12 mouse cellular contexts compared by ENCODE assay signal in the genomic region with DNA sequence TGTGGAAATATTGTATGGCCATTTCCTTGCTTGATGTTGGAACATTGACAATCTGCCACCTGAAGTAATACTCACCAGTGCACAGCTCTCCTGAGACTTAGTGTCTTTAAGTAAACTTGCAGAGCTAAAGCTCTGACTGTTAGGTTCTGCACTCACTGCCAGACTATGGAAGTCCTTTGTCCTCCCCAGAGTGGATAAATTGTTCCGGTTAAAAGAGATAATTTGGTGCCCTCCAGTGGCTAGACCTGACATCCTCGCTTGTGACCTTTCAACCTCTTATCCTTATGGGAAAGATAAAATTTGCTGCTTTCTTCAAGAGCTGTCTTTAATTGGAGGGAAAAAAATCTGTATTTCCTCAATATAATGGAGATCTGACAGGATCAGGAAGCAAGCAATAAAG.
DNase-seq lines count a peak whose midpoint lies in the region; ATAC-seq lines count a peak whose summit lies in the region.
"Had no signal": no experiment of that assay in that cellular context is flagged by ENCODE, and none has a peak within 500 bp of the region (broad histone marks: within the 10 kb centered on the region; RNA-seq: fewer than 3 reads in every experiment).

No protein-coding gene starts in this region.

- no peak overlapping the region for H3K4me2 ChIP-seq in forebrain, embryonic 11.5 days (ENCODE audit: low read depth, low read length, severe bottlenecking)
- no peak overlapping the region for H3K4me2 ChIP-seq in midbrain, embryonic 13.5 days (replicated peaks)
- no peak overlapping the region for H3K4me2 ChIP-seq in midbrain, embryonic 15.5 days
- H3K4me2 ChIP-seq in kidney, embryonic 16.5 days (replicated peaks; ENCODE audit: low read depth, low read length) = no peak overlapping the region
- no peak overlapping the region for H3K4me2 ChIP-seq in stomach, embryonic 14.5 days (replicated peaks; ENCODE audit: low read depth, low read length)
- H3K4me2 ChIP-seq: heart, embryonic 15.5 days; limb, embryonic 12.5 days had no signal

- DNase-seq in forebrain, embryonic 11.5 days (ENCODE audit: low spot score) = no peak
- DNase-seq in forebrain, embryonic 10.5 days (ENCODE audit: extremely low spot score, low spot score) = no peak
- DNase-seq in spleen, postnatal 36 days (ENCODE audit: low spot score in 2 of 2) = no peak
- DNase-seq in urinary bladder, adult 18-20 months (ENCODE audit: low spot score in 2 of 2) = no peak

- WGBS in forebrain, embryonic 11.5 days = 12% methylated on average over 2 of the region's 2 CpGs
- whole genome bisulfite sequencing in forebrain, embryonic 10.5 days = 10% methylated on average over 2 of the region's 2 CpGs
- 10% methylated on average over 2 of the region's 2 CpGs for WGBS in midbrain, embryonic 13.5 days
- 14% methylated on average over 2 of the region's 2 CpGs for WGBS in midbrain, embryonic 15.5 days
- 17% methylated on average over 2 of the region's 2 CpGs for WGBS in kidney, embryonic 16.5 days
- WGBS in stomach, embryonic 14.5 days = 19% methylated on average over 2 of the region's 2 CpGs

- no peaks in the 10 kb centered on the region for H3K4me1 ChIP-seq in forebrain, embryonic 11.5 days (replicated peaks; ENCODE audit: control insufficient read depth, insufficient read depth, low read length)
- H3K4me1 ChIP-seq in forebrain, embryonic 10.5 days = peaks cover 4% of the 10 kb centered on the region
- H3K4me1 ChIP-seq in midbrain, embryonic 13.5 days (replicated peaks) = peaks cover 5% of the 10 kb centered on the region; the same call in 1 of the 2 replicates
- H3K4me1 ChIP-seq in midbrain, embryonic 15.5 days = peaks cover 5% of the 10 kb centered on the region; the same call in 1 of the 2 replicates
- no peaks in the 10 kb centered on the region for H3K4me1 ChIP-seq in kidney, embryonic 16.5 days (ENCODE audit: insufficient read depth, low read length)
- no peaks in the 10 kb centered on the region for H3K4me1 ChIP-seq in stomach, embryonic 14.5 days (ENCODE audit: control insufficient read depth, insufficient read depth, low read length)
- H3K4me1 ChIP-seq: heart, embryonic 15.5 days; limb, embryonic 12.5 days; midbrain, embryonic 12.5 days had no signal

- peak; percentile 67; the same call in 1 of the 2 replicates for ATAC-seq in forebrain, embryonic 11.5 days (replicated peaks; ENCODE audit: low FRiP score)
- ATAC-seq in midbrain, embryonic 13.5 days = peak; percentile 55; the same call in 1 of the 2 replicates
- no peak; the same call in 1 of the 2 replicates for ATAC-seq in midbrain, embryonic 15.5 days (replicated peaks)
- peak; percentile 39; the same call in 1 of the 2 replicates for ATAC-seq in kidney, embryonic 16.5 days (ENCODE audit: low FRiP score, low TSS enrichment)
- 0 out of 2 replicates have a peak, but pooled peaks have one; percentile 18 for ATAC-seq in stomach, embryonic 14.5 days (ENCODE audit: insufficient number of reproducible peaks, insufficient read depth, low FRiP score, low read depth)

- no peak overlapping the region for H3K27ac ChIP-seq in forebrain, embryonic 11.5 days (ENCODE audit: low read depth, low read length)
- no peak overlapping the region for H3K27ac ChIP-seq in forebrain, embryonic 10.5 days
- no peak overlapping the region for H3K27ac ChIP-seq in midbrain, embryonic 13.5 days
- no peak overlapping the region for H3K27ac ChIP-seq in midbrain, embryonic 15.5 days
- no peak overlapping the region for H3K27ac ChIP-seq in kidney, embryonic 16.5 days (ENCODE audit: low read length)
- no peak overlapping the region for H3K27ac ChIP-seq in stomach, embryonic 14.5 days (ENCODE audit: low read length)
- H3K27ac ChIP-seq: heart, embryonic 15.5 days; limb, embryonic 12.5 days; midbrain, embryonic 12.5 days had no signal

- H3K9ac ChIP-seq in forebrain, embryonic 11.5 days (ENCODE audit: low read length) = no peak overlapping the region
- H3K9ac ChIP-seq in midbrain, embryonic 13.5 days (replicated peaks) = no peak overlapping the region
- H3K9ac ChIP-seq in midbrain, embryonic 15.5 days = no peak overlapping the region
- no peak overlapping the region for H3K9ac ChIP-seq in kidney, embryonic 16.5 days (replicated peaks; ENCODE audit: low read length)
- H3K9ac ChIP-seq in stomach, embryonic 14.5 days (replicated peaks; ENCODE audit: low read depth, low read length) = no peak overlapping the region
- H3K9ac ChIP-seq: heart, embryonic 15.5 days; limb, embryonic 12.5 days; midbrain, embryonic 12.5 days had no signal

- H3K9me3 ChIP-seq in forebrain, embryonic 11.5 days (ENCODE audit: control insufficient read depth, low read length) = no peaks in the 10 kb centered on the region
- H3K9me3 ChIP-seq in forebrain, embryonic 10.5 days = no peaks in the 10 kb centered on the region
- H3K9me3 ChIP-seq in midbrain, embryonic 13.5 days = no peaks in the 10 kb centered on the region
- no peaks in the 10 kb centered on the region for H3K9me3 ChIP-seq in midbrain, embryonic 15.5 days
- no peaks in the 10 kb centered on the region for H3K9me3 ChIP-seq in kidney, embryonic 16.5 days (ENCODE audit: low read length)
- no peaks in the 10 kb centered on the region for H3K9me3 ChIP-seq in stomach, embryonic 14.5 days (ENCODE audit: control insufficient read depth, low read depth, low read length)
- H3K9me3 ChIP-seq: heart, embryonic 15.5 days; limb, embryonic 12.5 days; midbrain, embryonic 12.5 days had no signal

- H3K4me3 ChIP-seq in forebrain, embryonic 11.5 days (ENCODE audit: low read depth, low read length) = no peak overlapping the region
- H3K4me3 ChIP-seq in forebrain, embryonic 10.5 days = no peak overlapping the region
- no peak overlapping the region for H3K4me3 ChIP-seq in midbrain, embryonic 13.5 days (replicated peaks)
- H3K4me3 ChIP-seq in midbrain, embryonic 15.5 days = no peak overlapping the region
- H3K4me3 ChIP-seq in kidney, embryonic 16.5 days (ENCODE audit: low read length) = no peak overlapping the region
- H3K4me3 ChIP-seq in stomach, embryonic 14.5 days (ENCODE audit: low read depth, low read length) = no peak overlapping the region
- H3K4me3 ChIP-seq: erythroblast, embryonic 14.5 days; heart, embryonic 15.5 days; limb, embryonic 12.5 days; midbrain, embryonic 12.5 days had no signal

- H3K36me3 ChIP-seq in forebrain, embryonic 11.5 days (ENCODE audit: control insufficient read depth, insufficient read depth, low read length) = no peaks in the 10 kb centered on the region
- no peaks in the 10 kb centered on the region for H3K36me3 ChIP-seq in forebrain, embryonic 10.5 days (replicated peaks)
- no peaks in the 10 kb centered on the region for H3K36me3 ChIP-seq in midbrain, embryonic 13.5 days
- no peaks in the 10 kb centered on the region for H3K36me3 ChIP-seq in midbrain, embryonic 15.5 days (replicated peaks)
- no peaks in the 10 kb centered on the region for H3K36me3 ChIP-seq in kidney, embryonic 16.5 days (ENCODE audit: insufficient read depth, low read length)
- no peaks in the 10 kb centered on the region for H3K36me3 ChIP-seq in stomach, embryonic 14.5 days (ENCODE audit: control insufficient read depth, insufficient read depth, low read length)
- H3K36me3 ChIP-seq: heart, embryonic 15.5 days; limb, embryonic 12.5 days; midbrain, embryonic 12.5 days had no signal

- H3K27me3 ChIP-seq in forebrain, embryonic 11.5 days (ENCODE audit: control insufficient read depth, insufficient read depth, low read length) = no peaks in the 10 kb centered on the region
- no peaks in the 10 kb centered on the region for H3K27me3 ChIP-seq in forebrain, embryonic 10.5 days (ENCODE audit: poor library complexity, severe bottlenecking)
- H3K27me3 ChIP-seq in midbrain, embryonic 13.5 days = no peaks in the 10 kb centered on the region
- H3K27me3 ChIP-seq in midbrain, embryonic 15.5 days (replicated peaks) = no peaks in the 10 kb centered on the region
- no peaks in the 10 kb centered on the region for H3K27me3 ChIP-seq in kidney, embryonic 16.5 days (ENCODE audit: insufficient read depth, low read length)
- H3K27me3 ChIP-seq in stomach, embryonic 14.5 days (ENCODE audit: control insufficient read depth, insufficient read depth, low read length) = no peaks in the 10 kb centered on the region
- H3K27me3 ChIP-seq: heart, embryonic 15.5 days; limb, embryonic 12.5 days; midbrain, embryonic 12.5 days had no signal
